1 mouse cellular context compared by ENCODE assay signal in the genomic region with DNA sequence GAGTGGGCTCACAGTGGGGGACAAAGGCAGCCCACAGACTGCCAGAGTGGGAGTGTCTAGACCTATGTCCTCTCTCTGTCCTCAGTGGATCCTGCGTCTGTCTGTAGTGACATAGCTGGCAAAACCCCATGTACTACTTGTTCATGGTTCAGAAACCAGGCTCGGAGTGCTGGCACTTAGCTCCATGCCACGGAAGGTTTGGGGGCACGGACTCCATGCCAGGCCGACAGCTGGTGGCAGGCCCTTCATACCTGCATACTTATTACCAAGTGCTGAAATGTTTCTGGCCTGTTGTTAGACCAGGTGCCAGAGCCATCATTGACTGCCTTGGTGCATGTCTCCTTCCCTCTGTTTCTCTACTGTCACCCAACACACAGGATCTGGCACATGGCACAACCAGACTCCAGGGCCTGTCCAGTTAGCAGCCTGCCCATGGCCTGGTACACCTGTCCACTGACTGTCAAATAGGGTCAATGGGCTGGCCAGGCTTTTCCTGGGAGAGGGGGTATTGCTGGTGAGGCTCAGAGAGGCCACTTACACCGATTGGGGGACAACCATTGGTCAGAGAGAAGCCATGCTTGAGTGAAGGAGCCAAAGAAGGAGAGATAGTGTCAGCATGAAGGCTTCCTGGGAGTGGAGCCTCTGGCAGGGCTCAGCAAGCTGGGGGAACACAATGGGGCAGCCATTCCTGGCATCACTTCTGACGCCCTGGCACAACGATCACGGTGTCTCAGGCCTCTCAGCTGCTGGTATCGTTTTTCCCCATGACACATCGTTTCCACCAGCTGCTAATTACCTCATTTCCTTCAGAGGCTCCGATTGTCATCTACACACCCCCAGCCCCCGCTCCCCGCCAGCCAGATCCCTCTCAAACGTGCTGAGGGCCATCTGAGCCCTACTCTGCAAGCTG.
TF ChIP-seq lines count a peak whose summit lies in the region.

No protein-coding gene starts in this region.

TF ChIP-seq in CH12.LX, 34 proteins besides CTCF, POLR2A, EP300 and RAD21 (continued from another document):
- TF ChIP-seq MAX (IDR thresholded peaks at IDR 0.05; ENCODE audit: low read length) (no peak), MAFK (IDR thresholded peaks at IDR 0.05; ENCODE audit: insufficient replicate concordance, low read length) (no peak), MYC (IDR thresholded peaks at IDR 0.05; ENCODE audit: low read depth, low read length) (no peak), POLR2AphosphoS2 (IDR thresholded peaks at IDR 0.05; ENCODE audit: low read depth, low read length) (no peak), JUND (conservative IDR thresholded peaks at IDR 0.05; ENCODE audit: low read depth, low read length) (peak; percentile 96), SMC3 (IDR thresholded peaks at IDR 0.05; ENCODE audit: low read depth, low read length) (no peak), TBP (conservative IDR thresholded peaks at IDR 0.05; ENCODE audit: low read depth, low read length) (no peak), BHLHE40 (IDR thresholded peaks at IDR 0.05; ENCODE audit: low read depth, low read length) (peak; percentile 92), ZNF384 (IDR thresholded peaks at IDR 0.05; ENCODE audit: low read depth, low read length) (no peak), RCOR1 (conservative IDR thresholded peaks at IDR 0.05; ENCODE audit: low read depth, low read length) (no peak), MEF2A (IDR thresholded peaks at IDR 0.05; ENCODE audit: borderline replicate concordance, low read depth, low read length) (peak; percentile 87), USF2 (conservative IDR thresholded peaks at IDR 0.05; ENCODE audit: low read depth, low read length) (no peak), PAX5 (IDR thresholded peaks at IDR 0.05; ENCODE audit: low read length) (no peak), CHD2 (IDR thresholded peaks at IDR 0.05; ENCODE audit: low read length) (peak; percentile 74), NELFE (IDR thresholded peaks at IDR 0.05; ENCODE audit: low read depth, low read length) (no peak), MAZ (IDR thresholded peaks at IDR 0.05; ENCODE audit: low read depth, low read length) (0 out of 2 replicates have a peak, but pooled peaks have one; percentile 64), HCFC1 (IDR thresholded peaks at IDR 0.05; ENCODE audit: low read depth, low read length) (0 out of 2 replicates have a peak, but pooled peaks have one; percentile 9), ELF1 (IDR thresholded peaks at IDR 0.05; ENCODE audit: low read depth, low read length) (no peak; the same call in 1 of the 2 replicates), E2F4 (IDR thresholded peaks at IDR 0.05; ENCODE audit: insufficient replicate concordance, low read depth, low read length) (no peak), ZC3H11A (IDR thresholded peaks at IDR 0.05; ENCODE audit: low read depth, low read length) (no peak), MXI1 (IDR thresholded peaks at IDR 0.05; ENCODE audit: low read depth, low read length) (peak; percentile 40; the same call in 1 of the 2 replicates), NRF1 (IDR thresholded peaks at IDR 0.05; ENCODE audit: low read depth, low read length) (no peak), TCF12 (IDR thresholded peaks at IDR 0.05; ENCODE audit: low read depth, low read length) (peak; percentile 95), IRF4 (IDR thresholded peaks at IDR 0.05; ENCODE audit: low read depth, low read length) (peak; percentile 81), KAT2A (IDR thresholded peaks at IDR 0.05; ENCODE audit: insufficient replicate concordance, low read length) (no peak), ETS1 (conservative IDR thresholded peaks at IDR 0.05; ENCODE audit: low read depth, low read length) (peak; percentile 100), GABPA (IDR thresholded peaks at IDR 0.05; ENCODE audit: insufficient replicate concordance, low read depth, low read length) (no peak), SIN3A (IDR thresholded peaks at IDR 0.05; ENCODE audit: low read length) (peak; percentile 90), JUN (IDR thresholded peaks at IDR 0.05; ENCODE audit: insufficient read depth, low read depth, low read length) (peak; percentile 98), CHD1 (IDR thresholded peaks at IDR 0.05; ENCODE audit: low read depth, low read length) (no peak), UBTF (IDR thresholded peaks at IDR 0.05; ENCODE audit: low read depth, low read length) (no peak)
